Mouse (Mus musculus) spleen, postnatal 10 days (tissue): Measurements from ENCODE around the gene Ppp4r3a.

Experiments used
- DNase-seq, 2 experiments: peaks; one replicate each; pipeline ENCODE4 v3.0.0; 2021 to 2022; ENCODE audit warnings: low spot score in 2 of 2

Gene Ppp4r3a

GRCm38 (mm10) chr12:101013078-101013665 lies 70.3 kb downstream of the Ppp4r3a start:
- DNase-seq = no peak

GRCm38 (mm10) chr12:101012197-101013077 lies 71.1 kb downstream of the Ppp4r3a start:
- no peak for DNase-seq

GRCm38 (mm10) chr12:101011017-101011416 lies 72.5 kb downstream of the Ppp4r3a start:
- DNase-seq = no peak

GRCm38 (mm10) chr12:101010148-101010920 lies 73.2 kb downstream of the Ppp4r3a start:
- no peak for DNase-seq

- DNase-seq = no peak
These were observed 74.3 kb downstream of the Ppp4r3a start for GRCm38 (mm10) chr12:101009225-101009624.

- no peak for DNase-seq
These were observed 74.9 kb downstream of the Ppp4r3a start for GRCm38 (mm10) chr12:101008648-101009047.

DNA sequence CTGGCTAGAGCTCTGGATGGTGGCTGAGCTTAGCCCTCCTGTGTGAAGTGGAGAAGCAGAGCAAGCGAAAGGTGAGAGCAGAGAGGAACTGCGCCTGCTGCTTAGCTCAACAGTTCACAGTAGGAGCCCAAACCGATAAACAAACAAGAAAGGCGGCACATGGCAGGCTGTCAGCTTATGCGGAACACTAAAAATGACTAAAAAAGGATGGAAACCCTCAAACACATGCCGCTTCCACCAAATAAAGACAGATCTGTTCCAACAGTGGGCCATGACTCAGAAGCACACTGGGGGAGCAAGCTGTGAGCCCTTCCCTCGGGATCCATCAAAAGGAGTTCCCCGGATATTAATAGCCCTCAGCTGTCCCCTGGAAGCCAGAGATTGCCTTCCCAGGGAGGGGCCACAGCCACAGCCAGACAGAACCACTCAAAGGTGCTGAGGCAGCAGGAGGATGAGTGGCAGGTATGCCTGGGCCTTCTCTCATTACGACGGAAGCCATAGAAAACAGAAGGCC lies 75.5 kb downstream of the Ppp4r3a start:
- DNase-seq = no peak

GRCm38 (mm10) chr12:101007427-101007826 lies 76.1 kb downstream of the Ppp4r3a start:
- no peak for DNase-seq

DNA sequence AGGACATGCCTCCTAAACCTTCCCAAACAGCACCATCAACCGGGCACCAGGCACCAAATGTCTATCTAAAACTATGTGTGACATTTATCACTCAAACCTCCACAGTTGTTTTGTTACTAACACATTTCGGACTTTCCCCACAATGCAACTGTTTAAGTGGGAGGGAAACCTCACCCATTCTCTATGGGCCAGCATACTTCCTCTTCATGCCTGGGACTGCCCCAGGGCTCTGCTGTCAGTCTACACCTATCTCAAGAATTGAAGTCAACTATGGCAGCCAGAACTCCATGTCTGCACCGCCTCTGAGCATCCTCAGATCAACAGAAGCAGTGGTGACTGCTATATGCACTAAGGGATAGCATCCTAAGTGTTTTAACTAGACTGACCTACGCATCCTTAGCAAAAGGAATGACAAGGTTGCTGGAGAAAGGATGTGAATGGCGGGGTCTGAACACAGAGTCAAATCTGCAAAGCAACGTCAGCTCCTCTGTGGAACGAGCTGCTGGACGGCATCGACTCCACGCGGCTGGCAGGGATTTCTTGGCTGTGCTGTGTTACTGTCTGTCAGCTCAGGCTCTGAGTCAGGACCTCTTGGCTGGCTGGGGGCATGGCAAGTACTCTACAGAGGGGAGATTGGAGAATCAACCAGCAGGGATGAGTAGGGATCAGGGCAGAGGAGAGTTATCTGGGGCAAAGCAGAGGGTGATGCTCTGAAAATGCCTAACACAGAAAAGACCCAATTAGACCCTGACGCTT lies 77.7 kb downstream of the Ppp4r3a start:
- peak in 1 of 2 experiments; percentile 50 for DNase-seq

DNA sequence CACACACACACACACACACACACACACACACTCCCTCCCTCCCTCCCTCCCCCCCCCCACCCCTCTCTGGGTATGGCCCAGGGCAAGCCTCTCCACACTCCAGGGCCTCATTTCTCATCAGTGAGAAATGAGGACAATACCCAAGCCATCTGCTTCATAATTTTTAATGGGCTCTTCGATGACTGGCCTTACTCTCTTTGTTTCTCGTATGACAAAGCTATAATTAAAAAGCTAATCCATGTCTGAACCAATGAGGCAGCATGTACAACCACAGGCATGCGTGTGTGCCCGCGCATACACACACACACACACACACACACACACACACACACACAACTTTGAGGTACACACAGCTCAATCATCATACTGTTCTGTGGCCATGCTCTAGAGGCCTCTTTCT lies 78.5 kb downstream of the Ppp4r3a start:
- no peak for DNase-seq

DNA sequence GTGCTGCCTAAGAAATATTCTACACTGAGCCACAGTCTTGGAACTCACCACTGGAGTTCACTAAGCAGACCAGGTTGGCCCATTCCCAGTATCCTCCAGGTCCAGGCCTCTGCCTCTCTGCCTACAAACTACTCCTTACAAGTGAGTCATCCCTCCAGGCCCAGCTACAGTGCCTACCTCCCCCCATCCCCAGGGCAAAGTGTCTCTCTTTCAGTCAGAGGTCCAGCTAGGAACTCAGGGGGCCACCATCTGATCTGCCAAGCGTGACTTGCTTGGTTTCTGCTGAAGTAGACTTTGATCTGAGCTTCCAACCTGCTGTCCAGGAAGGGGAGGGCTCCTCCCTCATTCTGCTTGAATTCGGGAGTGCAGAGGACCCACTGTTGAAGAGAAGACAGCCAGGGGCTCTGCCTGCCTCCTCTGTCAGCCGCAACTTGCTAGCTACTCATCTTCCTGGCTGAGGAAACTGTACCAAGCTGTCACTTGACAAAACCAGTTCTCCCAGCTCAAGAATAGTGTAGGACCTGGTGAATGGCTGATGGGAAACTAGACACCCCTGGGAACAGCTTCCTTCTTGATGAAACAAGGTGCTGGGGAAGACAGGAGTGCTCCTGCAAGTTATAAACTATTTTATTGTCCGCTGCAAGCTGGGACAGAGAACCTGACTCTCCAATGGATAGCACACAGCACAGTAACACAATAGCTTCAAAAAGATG lies 80.5 kb downstream of the Ppp4r3a start:
- DNase-seq = no peak

DNA sequence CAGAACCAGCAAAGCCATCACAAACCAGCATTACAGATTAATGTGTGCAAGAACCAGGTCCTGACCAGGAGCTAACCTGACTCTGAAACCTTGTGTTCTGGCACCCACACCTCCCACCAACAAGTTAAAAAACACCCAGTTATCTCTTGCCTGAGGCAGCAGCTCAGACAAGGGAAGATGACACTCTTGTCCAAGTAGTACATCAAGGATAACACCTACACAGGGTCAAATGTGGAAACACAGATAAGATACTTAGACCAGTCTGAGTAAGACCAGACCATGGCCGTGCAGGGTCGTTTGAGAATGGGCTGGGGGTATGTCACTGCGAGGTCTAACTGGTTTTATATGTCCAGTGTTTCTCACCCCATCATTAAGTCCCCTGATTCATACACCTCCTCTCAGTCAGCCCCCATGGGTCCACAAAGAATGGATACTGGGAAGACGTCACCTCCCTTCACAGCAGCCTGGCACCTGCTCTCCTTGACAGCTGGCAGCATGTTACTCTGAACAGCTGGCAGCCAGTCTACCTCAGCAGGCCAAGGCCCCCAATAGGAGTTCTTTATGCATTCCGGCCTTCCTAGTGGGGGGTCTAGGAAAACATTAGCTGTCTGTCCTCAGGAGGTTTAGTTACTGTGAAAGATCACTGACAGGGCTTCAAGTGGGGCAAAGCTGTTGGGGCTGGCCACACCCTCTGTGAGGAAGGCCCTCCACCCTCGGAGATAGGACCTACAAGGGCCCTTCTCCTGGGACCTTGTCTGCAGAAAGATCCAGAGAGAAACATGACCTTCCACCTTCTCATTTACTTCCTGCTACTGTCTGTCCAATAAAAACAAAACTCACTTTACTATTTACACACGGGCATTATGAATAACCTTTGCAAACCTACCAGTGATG lies 84.2 kb downstream of the Ppp4r3a start:
- DNase-seq = no peak

DNA sequence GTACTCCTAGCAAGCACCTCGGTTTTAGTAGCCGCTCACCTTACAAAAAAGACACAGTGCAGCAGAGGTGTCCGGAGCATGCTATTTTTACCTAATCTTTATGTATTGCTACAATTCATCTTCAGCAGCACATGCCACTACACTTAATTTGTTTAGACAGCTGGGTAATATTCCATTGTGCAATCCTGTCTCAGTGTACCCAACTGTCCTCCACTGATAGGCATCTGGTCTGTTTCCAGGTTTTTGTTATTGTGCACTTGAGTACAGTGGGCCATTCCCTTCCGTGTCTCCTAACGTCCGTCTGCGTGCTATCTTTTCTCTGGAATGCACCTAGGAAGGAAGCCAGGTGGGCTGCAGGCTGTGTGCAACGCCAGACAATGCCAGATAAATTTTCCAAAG lies 84.9 kb downstream of the Ppp4r3a start:
- no peak for DNase-seq

- DNase-seq = no peak
These were observed 85.5 kb downstream of the Ppp4r3a start for GRCm38 (mm10) chr12:100997830-100998563.

- DNase-seq = no peak
These were observed 87.1 kb downstream of the Ppp4r3a start for GRCm38 (mm10) chr12:100996378-100996898.

DNA sequence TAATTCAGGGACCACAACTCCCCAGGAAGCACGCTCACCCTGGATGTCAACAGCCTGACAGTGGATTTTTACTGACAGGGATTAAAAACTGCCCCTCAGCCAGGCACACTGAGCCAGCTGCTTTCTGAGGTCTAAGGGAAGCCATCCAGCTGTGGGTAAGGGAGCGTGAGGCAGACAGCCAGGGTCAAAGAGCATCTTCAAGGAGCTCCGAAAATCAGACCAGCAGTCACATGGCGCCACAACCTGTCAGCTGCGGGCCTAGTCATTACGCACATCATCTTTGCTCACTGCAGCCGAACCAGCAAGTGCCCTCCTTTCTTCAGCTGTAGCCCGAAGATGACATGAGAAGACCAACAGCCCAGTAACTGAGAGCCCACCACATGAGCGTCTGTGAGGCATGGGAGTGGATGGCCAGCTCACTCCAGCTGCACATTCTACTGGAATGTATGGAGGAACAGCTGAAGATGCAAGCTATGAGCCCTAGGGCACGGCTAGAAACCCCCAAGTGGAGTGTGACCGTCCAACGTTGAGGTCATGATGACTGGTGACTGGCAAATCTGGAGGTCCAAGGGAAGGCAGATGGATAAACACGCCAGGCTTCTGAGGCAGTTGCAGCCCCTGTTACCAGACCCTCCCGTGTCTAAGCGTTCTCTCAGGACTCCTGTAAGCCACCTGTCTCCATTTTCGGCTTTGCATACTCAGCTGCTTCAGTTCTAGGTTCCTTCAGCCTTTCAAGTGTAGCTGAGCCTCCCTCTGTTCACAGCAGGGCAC lies 87.7 kb downstream of the Ppp4r3a start:
- DNase-seq = no peak

DNA sequence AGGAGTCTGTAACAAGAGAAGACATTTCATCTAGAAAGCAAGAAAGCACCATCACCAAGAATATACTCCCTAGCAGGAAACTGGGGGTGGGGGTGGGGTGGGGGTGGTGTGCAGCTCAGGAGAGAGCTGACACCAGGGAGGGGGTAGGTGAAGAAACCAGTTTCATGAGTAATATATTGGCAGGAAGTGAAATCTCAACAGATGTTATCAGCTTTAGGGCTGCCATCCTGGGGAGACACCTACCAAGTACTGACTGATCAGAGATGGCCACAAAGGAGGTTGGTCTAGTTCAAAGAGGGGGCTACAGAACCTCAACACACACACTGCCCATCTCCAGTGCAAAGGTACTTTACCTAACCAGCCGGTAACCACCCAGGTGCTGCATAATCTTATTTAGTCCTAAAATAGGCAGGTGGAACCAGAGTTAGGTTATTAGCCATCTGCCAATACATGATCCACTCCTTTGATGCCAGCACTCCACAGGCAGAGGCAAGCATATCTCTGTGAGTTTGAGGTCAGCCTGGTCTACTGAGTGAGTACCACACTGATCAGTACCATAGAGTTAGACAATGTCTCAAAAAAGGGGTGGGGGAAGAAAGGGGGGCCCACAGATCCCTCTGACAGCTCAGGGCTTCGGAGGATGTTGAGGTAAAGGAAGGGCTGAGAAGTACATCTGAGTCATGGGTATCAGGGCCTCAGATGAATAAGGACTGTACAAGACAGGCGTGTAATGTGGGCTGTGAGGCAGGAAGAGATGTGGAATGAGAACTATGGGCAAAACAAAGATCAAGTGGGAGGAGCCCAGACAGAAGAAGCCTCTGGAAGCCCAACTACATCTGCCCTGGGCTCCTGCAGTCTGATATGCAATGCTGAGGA lies 89.1 kb downstream of the Ppp4r3a start:
- DNase-seq = no peak
